Mouse (Mus musculus): ENCODE data around the gene Serpinb1c.
"Not testable (repeated sequence)": the region's sequence is repeated elsewhere in the genome, so short reads cannot be mapped to it uniquely, and the experiment has no call there.

Gene Serpinb1c

GRCm38 (mm10) chr13:32866484-32866883 is 31.5 kb downstream of the Serpinb1c start:
- in situ Hi-C loops (cut with MboI, MseI), result no loop called here

- in situ Hi-C loops (cut with MboI, MseI), result no loop called here
Observed at GRCm38 (mm10) chr13:32865591-32865990, 32.4 kb downstream of the Serpinb1c start.

- in situ Hi-C loops (cut with MboI, MseI), result not testable (repeated sequence)
Observed at GRCm38 (mm10) chr13:32864529-32864928, 33.5 kb downstream of the Serpinb1c start.

- in situ Hi-C loops (cut with MboI, MseI), result no loop called here
Observed at GRCm38 (mm10) chr13:32863456-32863855, 34.6 kb downstream of the Serpinb1c start.

- in situ Hi-C loops (cut with MboI, MseI), result no loop called here
Observed at GRCm38 (mm10) chr13:32860821-32861220, 37.2 kb downstream of the Serpinb1c start.

- in situ Hi-C loops (cut with MboI, MseI), result loop anchor here (10.0 kb wide), 1 partner anchor 1052 kb away; the partner anchor contains the start of gene Serpinb6c
Observed at GRCm38 (mm10) chr13:32853073-32853472, 44.9 kb downstream of the Serpinb1c start.

- in situ Hi-C loops (cut with MboI, MseI), result loop anchor here (10.0 kb wide), 1 partner anchor 1052 kb away; the partner anchor contains the start of gene Serpinb6c
Observed at GRCm38 (mm10) chr13:32852539-32852938, 45.5 kb downstream of the Serpinb1c start.

- in situ Hi-C loops (cut with MboI, MseI), result loop anchor here (10.0 kb wide), 1 partner anchor 1053 kb away; the partner anchor contains the start of gene Serpinb6c
Observed at GRCm38 (mm10) chr13:32851967-32852366, 46.0 kb downstream of the Serpinb1c start.

- in situ Hi-C loops (cut with MboI, MseI), result loop anchor here (10.0 kb wide), 1 partner anchor 1054 kb away; the partner anchor contains the start of gene Serpinb6c
Observed at GRCm38 (mm10) chr13:32850668-32851404, 47.2 kb downstream of the Serpinb1c start, which contains the start of gene Serpinb1a. Serpinb1a (minus strand) TSS chr13:32851185.

GRCm38 (mm10) chr13:32850156-32850555 is 47.9 kb downstream of the Serpinb1c start:
- in situ Hi-C loops (cut with MboI, MseI), result loop anchor here (10.0 kb wide), 1 partner anchor 1055 kb away; the partner anchor contains the start of gene Serpinb6c

GRCm38 (mm10) chr13:32849531-32850123 is 48.4 kb downstream of the Serpinb1c start:
- in situ Hi-C loops (cut with MboI, MseI), result loop anchor here (10.0 kb wide), 1 partner anchor 1055 kb away; the partner anchor contains the start of gene Serpinb6c

- in situ Hi-C loops (cut with MboI, MseI), result no loop called here
Observed at GRCm38 (mm10) chr13:32849092-32849491, 48.9 kb downstream of the Serpinb1c start.

GRCm38 (mm10) chr13:32846221-32846620 is 51.8 kb downstream of the Serpinb1c start:
- in situ Hi-C loops (cut with MboI, MseI), result no loop called here

- in situ Hi-C loops (cut with MboI, MseI), result no loop called here
Observed at GRCm38 (mm10) chr13:32841349-32841748, 56.7 kb downstream of the Serpinb1c start.

- in situ Hi-C loops (cut with MboI, MseI), result no loop called here
Observed at GRCm38 (mm10) chr13:32839314-32839713, 58.7 kb downstream of the Serpinb1c start.

GRCm38 (mm10) chr13:32834513-32834912 is 63.5 kb downstream of the Serpinb1c start:
- in situ Hi-C loops (cut with MboI, MseI), result no loop called here

- in situ Hi-C loops (cut with MboI, MseI), result no loop called here
Observed at GRCm38 (mm10) chr13:32833237-32833636, 64.8 kb downstream of the Serpinb1c start.

- in situ Hi-C loops (cut with MboI, MseI), result no loop called here
Observed at GRCm38 (mm10) chr13:32832776-32833175, 65.2 kb downstream of the Serpinb1c start.

- in situ Hi-C loops (cut with MboI, MseI), result no loop called here
Observed at GRCm38 (mm10) chr13:32831505-32832273, 66.3 kb downstream of the Serpinb1c start.

All from regulatory T cell (primary cell).